Mouse (Mus musculus): ENCODE measurements around the gene Hist1h2bp. TPM values are rescaled to one million over a fixed set of nuclear protein-coding genes. Genes with fewer than 3 reads are reported as not detected.

Hist1h2bp gene
- total and polyA plus RNA-seq, 3 experiments, result 0.60 to 510 (median 3.6) TPM

DNA sequence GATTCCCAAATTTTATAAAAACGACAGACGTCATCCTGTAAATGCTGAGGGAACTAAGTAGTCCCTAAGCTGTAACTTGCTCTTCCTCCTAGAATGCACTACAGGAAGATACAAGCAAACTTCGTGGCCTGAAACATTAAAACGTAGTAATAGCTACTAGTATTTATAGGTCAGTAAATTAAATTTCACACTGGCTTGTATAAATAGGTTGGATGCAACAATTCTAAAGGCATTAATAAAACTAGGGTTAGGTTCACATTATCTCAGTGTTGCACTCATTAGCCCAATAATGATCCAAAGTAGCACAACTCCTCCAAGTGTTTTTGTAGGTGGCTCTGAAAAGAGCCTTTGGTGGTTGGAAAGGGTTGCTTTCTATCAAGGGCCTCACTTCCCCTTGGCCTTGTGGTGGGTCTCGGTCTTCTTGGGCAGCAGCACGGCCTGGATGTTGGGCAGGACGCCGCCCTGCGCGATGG, 34.2 kb upstream of the Hist1h2bp start:
- peaks cover 0 to 26% of the 10 kb centered on the region in 2 experiments; a peak in 2 of 4 replicates for H3K4me1 ChIP-seq (ENCODE audit: control insufficient read depth in 1 of 2, insufficient read depth in 2 of 2)
- H3K79me2 ChIP-seq (replicated peaks; ENCODE audit: control insufficient read depth, extremely low read depth, insufficient read depth, poor library complexity, severe bottlenecking), result no peaks in the 10 kb centered on the region
- peak overlapping the region; percentile 92 for H3K9ac ChIP-seq (ENCODE audit: insufficient read depth, low read depth)
- peak; percentile 98 for TF ChIP-seq ZMIZ1 (IDR thresholded peaks at IDR 0.05; ENCODE audit: low read depth, low read length)
- peak; percentile 96 for TF ChIP-seq CHD1 (IDR thresholded peaks at IDR 0.05; ENCODE audit: low read depth, low read length)
- peak; percentile 39; the same call in 1 of the 2 replicates for TF ChIP-seq ETS1 (conservative IDR thresholded peaks at IDR 0.05; ENCODE audit: low read depth, low read length)
- no peak for TF ChIP-seq MEF2A (IDR thresholded peaks at IDR 0.05; ENCODE audit: borderline replicate concordance, low read depth, low read length)
- no peak for TF ChIP-seq IRF4 (IDR thresholded peaks at IDR 0.05; ENCODE audit: low read depth, low read length)
- peak; percentile 78 for TF ChIP-seq RCOR1 (conservative IDR thresholded peaks at IDR 0.05; ENCODE audit: low read depth, low read length)
- no peak for TF ChIP-seq MAZ (IDR thresholded peaks at IDR 0.05; ENCODE audit: low read depth, low read length)
- TF ChIP-seq KAT2A (IDR thresholded peaks at IDR 0.05; ENCODE audit: insufficient replicate concordance, low read length), result no peak
- TF ChIP-seq SIN3A (IDR thresholded peaks at IDR 0.05; ENCODE audit: low read length), result peak; percentile 86; the same call in 1 of the 2 replicates
- no peak for TF ChIP-seq CTCF (conservative IDR thresholded peaks at IDR 0.05 in 1 of 2, IDR thresholded peaks at IDR 0.05 in 1 of 2; ENCODE audit: low read depth in 2 of 2, low read length in 2 of 2)
- TF ChIP-seq USF1 (IDR thresholded peaks at IDR 0.05; ENCODE audit: low read depth, low read length), result no peak
- TF ChIP-seq EP300 (IDR thresholded peaks at IDR 0.05; ENCODE audit: low read length), result no peak; the same call in 1 of the 2 replicates
- no peak for TF ChIP-seq TBP (conservative IDR thresholded peaks at IDR 0.05; ENCODE audit: low read depth, low read length)
- no peak; the same call in 1 of the 2 replicates for TF ChIP-seq JUND (conservative IDR thresholded peaks at IDR 0.05; ENCODE audit: low read depth, low read length)
- TF ChIP-seq USF2 (conservative IDR thresholded peaks at IDR 0.05; ENCODE audit: low read depth, low read length), result no peak
- no peak for TF ChIP-seq NRF1 (IDR thresholded peaks at IDR 0.05; ENCODE audit: low read depth, low read length)
- no peak for TF ChIP-seq ZKSCAN1 (IDR thresholded peaks at IDR 0.05; ENCODE audit: borderline replicate concordance, low read depth, low read length)
- TF ChIP-seq ZC3H11A (IDR thresholded peaks at IDR 0.05; ENCODE audit: low read depth, low read length), result no peak
- peak; percentile 47 for TF ChIP-seq NELFE (IDR thresholded peaks at IDR 0.05; ENCODE audit: low read depth, low read length)
- no peak for TF ChIP-seq TCF12 (IDR thresholded peaks at IDR 0.05; ENCODE audit: low read depth, low read length)
- TF ChIP-seq PAX5 (IDR thresholded peaks at IDR 0.05; ENCODE audit: low read length), result no peak
- peak; percentile 63; the same call in 1 of the 2 replicates for TF ChIP-seq MYC (IDR thresholded peaks at IDR 0.05; ENCODE audit: low read depth, low read length)
- TF ChIP-seq POLR2A (IDR thresholded peaks at IDR 0.05; ENCODE audit: low read depth, low read length), result peak; percentile 79
- peak; percentile 74 for TF ChIP-seq CHD2 (IDR thresholded peaks at IDR 0.05; ENCODE audit: low read length)
- TF ChIP-seq UBTF (IDR thresholded peaks at IDR 0.05; ENCODE audit: low read depth, low read length), result no peak
- peak; percentile 99 for TF ChIP-seq POLR2AphosphoS2 (IDR thresholded peaks at IDR 0.05; ENCODE audit: low read depth, low read length)
- no peak for TF ChIP-seq GABPA (IDR thresholded peaks at IDR 0.05; ENCODE audit: insufficient replicate concordance, low read depth, low read length)
- no peak for TF ChIP-seq ELF1 (IDR thresholded peaks at IDR 0.05; ENCODE audit: low read depth, low read length)
- TF ChIP-seq ZNF384 (IDR thresholded peaks at IDR 0.05; ENCODE audit: low read depth, low read length), result peak; percentile 46
- peak; percentile 35; the same call in 1 of the 2 replicates for TF ChIP-seq HCFC1 (IDR thresholded peaks at IDR 0.05; ENCODE audit: low read depth, low read length)
- no peak for TF ChIP-seq JUN (IDR thresholded peaks at IDR 0.05; ENCODE audit: insufficient read depth, low read depth, low read length)
- no peak for TF ChIP-seq RAD21 (IDR thresholded peaks at IDR 0.05; ENCODE audit: low read depth, low read length)
- TF ChIP-seq MAX (IDR thresholded peaks at IDR 0.05; ENCODE audit: low read length), result peak; percentile 34; the same call in 1 of the 2 replicates
- no peak for TF ChIP-seq SMC3 (IDR thresholded peaks at IDR 0.05; ENCODE audit: low read depth, low read length)
- TF ChIP-seq BHLHE40 (IDR thresholded peaks at IDR 0.05; ENCODE audit: low read depth, low read length), result peak; percentile 20; the same call in 1 of the 2 replicates
- TF ChIP-seq E2F4 (IDR thresholded peaks at IDR 0.05; ENCODE audit: insufficient replicate concordance, low read depth, low read length), result peak; percentile 76; the same call in 1 of the 2 replicates
- no peak for TF ChIP-seq MAFK (IDR thresholded peaks at IDR 0.05; ENCODE audit: insufficient replicate concordance, low read length)
- no peak; the same call in 1 of the 2 replicates for TF ChIP-seq MXI1 (IDR thresholded peaks at IDR 0.05; ENCODE audit: low read depth, low read length)
- dilution Hi-C loops (cut with MboI; ENCODE audit: extremely low pct_ligation_motif_present, extremely low pct_unique_long_range_greater_than_20kb, low sequenced_read_pairs), result no loop called here
- peak overlapping the region; percentile 82 for H3K4me2 ChIP-seq (ENCODE audit: insufficient read depth, low read depth, poor library complexity, severe bottlenecking)
- peak; percentile 67 for DNase-seq (ENCODE audit: extremely low read depth)
- peak overlapping the region; percentile 3 to 36 (median 36) for H3K4me3 ChIP-seq (replicated peaks in 1 of 3; ENCODE audit: low read depth in 2 of 3, low read length in 2 of 3, poor library complexity in 1 of 3)
- H3K36me3 ChIP-seq (replicated peaks in 1 of 2; ENCODE audit: control insufficient read depth in 1 of 2, insufficient read depth in 1 of 2, low read length in 1 of 2), result no peaks in the 10 kb centered on the region
- H3K27me3 ChIP-seq (replicated peaks), result no peaks in the 10 kb centered on the region
- in situ Hi-C loops (cut with MboI; ENCODE audit: low pct_ligation_motif_present, low pct_unique_long_range_greater_than_20kb, low sequenced_read_pairs), result no loop called here
- H3K27ac ChIP-seq (ENCODE audit: insufficient read depth, low read depth), result peak overlapping the region; percentile 98
- no peaks in the 10 kb centered on the region for H3K9me3 ChIP-seq (replicated peaks; ENCODE audit: low read length)

All from CH12.LX (cell line).